Mouse (Mus musculus) bone marrow, adult 2 months (tissue): ENCODE measurements around the gene Uts2r.

ENCODE experiments used
- CTCF ChIP-seq: fragments of 200-500 bp; IDR thresholded peaks from 2 replicates; pipeline ENCODE4 v1.5.1; 2011; ENCODE audit warnings: low read length, control low read depth; ENCODE audit not compliant: control insufficient read depth, insufficient read depth
- POLR2A ChIP-seq: fragments of 200-500 bp; IDR thresholded peaks from 2 replicates; pipeline ENCODE4 v1.6.1; 2011; ENCODE audit warnings: low read depth, mild to moderate bottlenecking, control low read depth, low read length, borderline replicate concordance; ENCODE audit not compliant: control insufficient read depth

DNA sequence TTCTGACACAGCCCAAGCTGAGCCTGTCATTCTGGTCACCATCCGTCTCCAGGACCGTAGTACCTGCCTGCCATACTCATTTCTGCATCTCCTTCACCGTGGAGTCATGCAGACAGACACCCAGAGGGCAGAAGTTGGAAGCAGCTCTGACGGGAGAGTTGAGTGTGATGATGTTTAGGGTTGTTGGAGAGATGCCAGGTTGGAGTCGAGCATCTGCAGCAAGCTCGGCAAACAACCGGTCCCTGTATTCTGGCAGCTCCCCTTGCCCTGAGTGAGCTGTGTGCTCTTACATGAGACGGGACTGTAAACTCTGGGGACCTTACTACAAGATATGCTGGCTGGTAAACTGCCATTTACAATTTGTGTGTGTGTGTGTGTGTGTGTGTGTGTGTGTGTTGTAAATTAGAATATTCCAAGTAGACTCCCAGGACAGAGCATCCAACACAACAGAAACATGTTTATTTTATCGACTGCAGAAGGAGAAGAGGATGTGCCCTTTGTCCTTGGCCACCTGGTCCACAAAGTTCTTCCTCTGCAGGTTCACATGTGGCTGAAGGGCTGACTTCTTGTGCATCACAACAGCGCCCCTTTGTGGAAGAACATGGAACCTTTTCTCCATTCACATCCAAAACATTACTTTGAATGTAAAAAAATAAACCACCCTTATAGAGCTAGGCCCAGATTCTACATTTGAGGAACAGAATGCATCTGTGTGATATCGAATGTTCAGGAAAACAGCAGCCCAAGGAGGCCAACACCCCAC, 41.5 kb downstream of the Uts2r start:
- peak; percentile 34; the same call in 1 of the 2 replicates for TF ChIP-seq CTCF
- TF ChIP-seq POLR2A = no peak
